Mouse (Mus musculus): ENCODE results near the gene Trub2.

GRCm38 (mm10) chr2:29819363-29819762 lies 31.1 kb upstream of the Trub2 start:
- no peak for TF ChIP-seq POLR2A (IDR thresholded peaks at IDR 0.05; ENCODE audit: insufficient read length, low read depth)
- TF ChIP-seq MYOD1 (IDR thresholded peaks at IDR 0.05; ENCODE audit: control insufficient read depth in 1 of 3, insufficient read length in 2 of 3, low read depth in 2 of 3): no peak
- TF ChIP-seq TCF12 (IDR thresholded peaks at IDR 0.05; ENCODE audit: insufficient read depth, poor library complexity, severe bottlenecking): no peak
- no peak for TF ChIP-seq E2F4 (IDR thresholded peaks at IDR 0.05; ENCODE audit: insufficient read depth)
